Comparison of ENCODE assay signal across 16 mouse cellular contexts in genomic region chr10:94045301-94045700, GRCm38 (mm10).
"Had no signal": no experiment of that assay in that cellular context is flagged by ENCODE, and none has a peak within 500 bp of the region (broad histone marks: within the 10 kb centered on the region; RNA-seq: fewer than 3 reads in every experiment).

No protein-coding gene starts in this region.

- H3K4me1 ChIP-seq: neural tube, embryonic 15.5 days had no signal

- DNase-seq: retina, postnatal 1 day; right cerebral cortex, adult 18-20 months; right cerebral cortex, postnatal 14 days; right cerebral cortex, postnatal 25 days; right cerebral cortex, postnatal 4 days; spleen, adult 18-20 months; thymus, adult 18-20 months; thymus, adult 2 months; thymus, postnatal 14 days; thymus, postnatal 25 days; thymus, postnatal 36 days; thymus, postnatal 4 days had no signal

- H3K4me3 ChIP-seq: neural tube, embryonic 13.5 days; neural tube, embryonic 15.5 days; stomach, embryonic 15.5 days had no signal

- H3K27ac ChIP-seq: neural tube, embryonic 13.5 days; neural tube, embryonic 15.5 days; stomach, embryonic 15.5 days; stomach, postnatal 0 days had no signal

- H3K27me3 ChIP-seq: neural tube, embryonic 13.5 days; neural tube, embryonic 15.5 days; stomach, embryonic 15.5 days had no signal
